Mouse (Mus musculus) megakaryocyte, embryonic 14.5 days (primary cell): ENCODE data around the gene Rab10.

Source experiments
- FLI1 ChIP-seq: IDR thresholded peaks from 2 replicates; pipeline ENCODE4 v1.6.1; 2012; ENCODE audit warnings: low read length, inconsistent platforms, mixed read lengths
- GATA1 ChIP-seq: IDR thresholded peaks from 3 replicates; pipeline ENCODE4 v1.6.1; 2012; ENCODE audit warnings: mixed read lengths, low read length, inconsistent platforms, borderline replicate concordance

DNA sequence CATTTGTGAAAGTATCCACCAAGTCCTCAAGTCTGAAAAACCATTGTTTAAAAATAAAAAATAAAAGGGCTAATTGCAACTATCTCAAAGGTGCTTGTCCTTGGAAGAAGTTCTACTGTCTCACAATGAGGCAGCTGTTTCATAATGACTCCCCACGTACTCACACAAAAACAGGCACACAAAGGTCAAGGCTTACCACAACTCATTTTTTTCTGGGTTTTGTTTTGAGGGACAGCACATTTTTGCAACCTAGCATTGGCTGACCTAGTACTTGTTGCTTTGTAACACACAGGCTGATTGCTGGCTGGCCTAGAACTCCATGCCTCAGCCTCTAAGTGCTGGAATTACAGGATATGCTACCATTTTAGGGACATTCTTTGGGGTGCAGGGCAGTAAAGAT lies 26.8 kb downstream of the Rab10 start:
- TF ChIP-seq GATA1 (no peak), FLI1 (no peak)
